Mouse (Mus musculus): ENCODE results near the gene Mnd1.

Mnd1 gene

GRCm38 (mm10) chr3:84157559-84158350 is 2.2 kb upstream of the Mnd1 start:
- DNase-seq = no peak

GRCm38 (mm10) chr3:84157011-84157410 is 1.4 kb upstream of the Mnd1 start:
- no peak for DNase-seq

DNA sequence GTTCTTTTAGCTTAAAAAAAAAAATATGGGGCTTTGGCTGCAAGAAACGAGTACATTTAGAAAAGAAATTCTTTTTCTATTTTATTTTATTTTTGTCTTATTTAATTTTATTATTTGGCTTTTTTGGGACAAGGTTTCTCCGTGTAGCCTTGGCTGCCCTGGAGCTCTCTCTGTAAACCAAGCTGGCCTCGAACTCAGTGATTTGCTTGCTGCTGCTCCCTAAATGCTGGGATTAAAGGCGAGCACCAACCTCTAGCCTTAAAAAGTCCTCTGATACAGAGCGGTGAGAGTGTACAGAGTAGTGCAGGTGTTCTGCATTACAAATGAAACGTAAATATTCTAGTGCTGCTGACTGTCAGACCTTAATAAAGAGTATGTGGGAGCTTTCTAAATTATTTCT is 519 bp upstream of the Mnd1 start:
- DNase-seq = no peak

DNA sequence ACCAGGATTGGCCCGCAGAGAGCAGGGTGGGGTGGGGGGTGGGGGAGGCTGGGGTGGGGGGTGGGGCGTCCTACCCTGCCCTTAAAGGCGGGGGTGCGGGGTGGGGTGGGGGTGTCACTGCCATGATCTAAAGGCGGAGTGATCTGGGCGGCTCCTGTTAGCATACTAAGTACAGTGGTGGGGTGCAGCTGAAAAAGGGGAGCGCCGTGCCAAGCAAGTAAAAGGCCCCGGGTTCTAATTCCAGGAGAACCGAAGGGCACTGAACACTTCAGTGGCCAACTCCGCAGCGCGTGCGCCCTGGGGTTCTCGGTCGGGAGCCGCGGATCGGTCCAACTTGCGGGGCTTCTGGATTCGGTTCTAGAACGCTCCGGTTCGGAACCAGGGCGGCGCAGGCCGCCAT is 440 bp downstream of the Mnd1 start:
- DNase-seq = no peak

DNA sequence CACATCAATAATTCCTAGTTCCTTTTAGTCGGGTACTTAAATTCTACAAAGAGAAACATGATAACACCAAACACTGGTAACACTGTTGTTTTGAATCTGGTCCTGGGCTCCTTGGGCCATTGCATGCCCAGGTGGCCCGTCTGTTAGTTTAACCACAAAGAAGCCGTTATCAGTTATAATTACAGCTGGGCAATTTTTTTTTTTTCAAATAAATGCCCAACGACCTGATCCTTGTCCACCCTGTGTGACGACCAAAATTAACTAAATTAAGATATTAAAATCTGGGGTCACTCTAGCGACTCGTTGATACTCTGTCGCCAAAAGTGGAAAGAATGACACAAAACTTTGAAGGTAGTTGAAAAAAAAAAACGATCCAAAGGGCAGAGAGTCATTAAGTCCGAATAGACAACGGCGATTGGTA is 855 bp downstream of the Mnd1 start:
- no peak for DNase-seq

DNA sequence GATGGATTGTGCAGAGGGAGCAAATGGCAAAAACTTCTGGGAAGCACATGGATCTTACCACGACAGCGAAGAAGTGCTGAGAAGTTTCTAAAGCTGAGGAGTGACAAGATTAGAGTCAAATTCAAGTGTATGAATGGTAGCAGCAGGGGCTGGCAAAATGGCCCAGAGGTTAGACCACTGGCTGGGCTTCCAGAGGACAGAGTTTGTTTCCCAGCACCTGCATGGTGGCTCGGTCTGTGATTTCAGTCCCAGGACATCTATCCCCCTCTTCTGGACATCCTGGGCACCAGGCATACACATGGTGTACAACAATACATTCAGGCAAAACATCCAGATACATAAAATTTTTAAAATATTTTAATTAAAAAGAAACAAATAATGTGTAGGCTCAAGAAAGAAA is 5.8 kb downstream of the Mnd1 start:
- no peak for DNase-seq

DNA sequence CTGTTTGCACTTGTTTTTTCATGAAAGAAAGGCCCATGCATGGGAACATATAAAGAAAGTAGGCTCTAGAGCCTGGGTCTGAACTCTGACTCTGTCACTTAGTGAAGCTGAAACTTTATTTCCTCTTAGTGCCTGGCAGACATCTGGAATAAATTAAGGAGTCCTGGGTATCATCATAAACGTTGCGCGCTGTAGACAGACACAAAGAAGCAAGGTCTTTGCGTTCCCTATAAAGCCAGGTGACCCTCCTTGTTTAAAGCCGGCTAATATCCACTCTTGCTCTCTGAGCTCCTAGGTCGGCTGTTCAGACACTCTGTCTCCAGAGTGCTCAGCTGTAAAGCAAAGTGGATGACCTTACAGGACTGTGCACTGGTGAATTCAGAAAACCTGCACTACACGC is 14.6 kb downstream of the Mnd1 start:
- DNase-seq = no peak

- no peak for DNase-seq
These were observed 19.1 kb downstream of the Mnd1 start for GRCm38 (mm10) chr3:84136509-84136908.

DNA sequence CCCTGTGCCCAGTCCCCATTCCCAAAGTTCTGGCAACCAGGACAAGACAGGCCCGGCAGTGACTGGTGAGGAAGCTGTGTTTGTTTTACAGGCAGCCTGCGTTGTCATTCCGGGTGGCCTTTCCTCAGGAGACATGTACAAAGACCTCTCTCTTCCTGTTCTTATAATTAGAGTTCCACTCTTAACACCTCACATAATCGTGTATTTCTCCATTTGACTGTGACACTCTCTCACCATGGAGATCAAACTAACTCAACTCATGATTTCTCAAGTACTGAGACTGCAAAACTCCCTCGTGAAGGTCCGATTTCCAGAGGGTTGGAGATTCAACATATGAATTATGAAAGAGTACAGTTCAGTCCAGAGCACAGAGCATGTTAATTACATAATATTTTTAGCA is 19.7 kb downstream of the Mnd1 start:
- DNase-seq = no peak

- no peak for DNase-seq
These were observed 20.2 kb downstream of the Mnd1 start for GRCm38 (mm10) chr3:84135387-84135786.

DNA sequence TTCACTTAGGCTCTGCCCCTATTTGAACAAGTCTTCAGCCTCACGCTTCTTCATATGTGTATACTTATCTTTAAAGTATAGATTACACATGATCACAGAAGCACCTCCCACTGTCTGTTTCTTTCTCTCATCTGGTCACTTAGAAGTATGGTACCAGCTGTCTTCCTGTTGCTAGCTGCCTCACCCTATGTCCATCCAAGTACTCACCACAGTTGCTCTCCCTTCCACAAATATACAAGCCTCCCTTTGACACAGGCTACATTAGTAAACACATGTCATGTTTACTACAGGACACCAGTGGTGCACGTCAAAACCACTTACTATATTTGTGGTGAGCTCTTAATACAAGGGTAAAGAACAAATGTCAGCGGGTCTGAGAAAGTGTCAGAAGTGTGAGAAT is 24.2 kb downstream of the Mnd1 start:
- DNase-seq = no peak

GRCm38 (mm10) chr3:84130776-84131175 is 24.8 kb downstream of the Mnd1 start:
- no peak for DNase-seq

GRCm38 (mm10) chr3:84128871-84129870 is 26.4 kb downstream of the Mnd1 start:
- DNase-seq = no peak

GRCm38 (mm10) chr3:84127431-84127830 is 28.2 kb downstream of the Mnd1 start:
- no peak for DNase-seq

- DNase-seq = no peak
These were observed 28.9 kb downstream of the Mnd1 start for GRCm38 (mm10) chr3:84126721-84127120.

DNA sequence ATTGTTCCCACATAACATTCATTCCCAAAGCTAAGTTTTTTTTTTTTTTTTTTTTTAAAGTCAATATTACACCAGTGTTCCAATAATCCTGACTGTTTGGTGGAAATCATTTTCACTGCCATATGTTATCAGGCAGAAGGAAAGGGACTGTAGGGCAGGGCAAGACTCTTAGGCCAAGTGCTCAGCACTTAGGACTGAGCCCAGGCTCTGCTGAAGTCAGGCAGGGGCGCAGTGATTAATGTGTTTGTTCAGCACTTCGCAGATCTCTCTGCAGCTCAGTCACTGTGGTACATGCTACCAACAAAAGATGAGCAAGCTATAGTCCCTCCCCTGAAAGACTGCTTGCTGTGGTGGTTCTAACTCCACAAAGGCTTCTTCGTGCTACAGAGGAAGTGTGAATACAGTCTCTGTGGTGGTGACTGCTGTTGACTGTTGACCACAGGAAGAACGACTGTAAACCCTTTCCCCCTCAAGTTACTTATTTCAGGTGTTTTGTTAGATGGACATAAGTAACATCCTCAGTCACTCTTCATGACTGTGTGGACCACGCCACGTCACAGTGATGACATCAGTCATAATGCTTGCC is 29.8 kb downstream of the Mnd1 start:
- DNase-seq = no peak

GRCm38 (mm10) chr3:84123461-84123860 is 32.1 kb downstream of the Mnd1 start:
- no peak for DNase-seq

DNA sequence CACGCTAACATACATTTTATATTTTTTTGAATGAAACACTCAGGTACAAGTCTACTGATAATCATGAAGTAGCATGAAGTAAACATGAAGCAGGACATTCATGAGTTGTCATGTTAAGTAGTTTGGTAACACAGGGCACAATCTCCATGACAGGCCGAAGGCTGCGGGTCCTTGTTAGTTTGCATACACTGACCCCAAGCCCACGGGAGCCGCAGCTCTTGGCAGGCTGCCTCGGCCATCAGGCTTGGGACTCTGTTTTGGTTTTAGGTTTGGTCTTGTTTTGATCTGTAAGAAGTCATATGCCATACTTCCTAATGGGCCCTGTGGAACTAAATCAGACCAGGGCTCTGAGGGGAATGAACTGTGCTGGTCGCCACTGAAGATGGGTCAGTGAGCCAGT is 36.9 kb downstream of the Mnd1 start:
- no peak for DNase-seq

DNA sequence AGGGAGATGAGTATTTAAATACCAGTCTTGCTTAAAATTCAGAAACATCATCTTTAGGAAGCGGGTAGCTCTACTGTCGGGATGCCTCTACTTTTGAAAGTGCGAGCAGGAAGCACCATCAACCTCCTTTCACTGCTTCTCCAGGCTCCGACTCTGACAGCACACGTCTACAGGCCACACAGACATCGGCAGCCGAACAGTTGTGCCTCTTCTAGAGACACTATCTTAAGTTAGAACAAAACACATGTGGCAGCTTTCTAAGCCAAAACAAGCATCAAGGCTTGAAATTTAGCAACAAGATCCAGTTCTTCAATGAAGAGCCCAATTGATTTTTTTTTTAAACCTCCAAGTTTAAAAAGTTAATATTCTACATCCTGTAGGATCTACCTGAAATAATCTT is 37.4 kb downstream of the Mnd1 start:
- no peak for DNase-seq

GRCm38 (mm10) chr3:84108614-84109013 is 47.0 kb downstream of the Mnd1 start:
- DNase-seq = no peak

DNA sequence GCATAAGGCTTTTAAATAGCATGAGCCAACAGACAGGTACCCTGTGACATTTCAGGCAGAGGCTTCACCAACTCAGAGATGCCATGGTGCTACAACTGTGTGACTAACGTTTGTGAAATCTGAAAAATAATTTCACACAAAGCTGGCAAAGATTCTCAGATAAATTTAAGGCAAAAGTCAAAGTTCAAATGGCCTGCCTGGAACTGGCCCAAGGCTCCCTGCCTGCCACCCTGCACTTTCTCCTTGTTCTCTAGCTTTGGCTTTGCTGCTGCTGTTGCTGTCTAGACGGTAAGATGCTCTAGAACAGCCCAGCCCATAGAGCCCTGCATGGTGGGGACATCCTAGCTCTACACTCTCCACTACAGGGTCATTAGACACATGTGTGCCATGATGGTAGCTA is 49.5 kb downstream of the Mnd1 start:
- DNase-seq = no peak

DNA sequence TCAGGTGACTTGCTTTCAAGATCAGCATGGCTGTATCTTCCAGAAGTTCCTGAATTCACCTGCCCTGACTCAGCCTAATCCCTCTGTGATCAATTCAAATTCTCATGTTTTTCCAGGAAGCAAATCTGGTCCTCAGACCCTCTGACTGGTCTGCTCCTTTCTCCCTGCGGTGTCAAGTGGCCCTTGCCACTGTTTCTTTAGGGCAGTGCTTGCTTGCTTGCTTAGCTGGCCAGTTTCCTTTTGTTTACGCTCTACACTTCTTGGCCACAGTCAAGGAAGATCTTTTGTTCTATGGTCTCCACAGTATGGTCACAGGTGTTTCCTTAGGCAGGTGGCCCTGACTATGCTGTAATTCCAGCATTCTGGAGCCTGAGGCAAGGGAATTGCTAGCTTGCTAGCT is 52.0 kb downstream of the Mnd1 start:
- no peak for DNase-seq

- DNase-seq = no peak
These were observed 62.7 kb downstream of the Mnd1 start for GRCm38 (mm10) chr3:84092875-84093274.

DNA sequence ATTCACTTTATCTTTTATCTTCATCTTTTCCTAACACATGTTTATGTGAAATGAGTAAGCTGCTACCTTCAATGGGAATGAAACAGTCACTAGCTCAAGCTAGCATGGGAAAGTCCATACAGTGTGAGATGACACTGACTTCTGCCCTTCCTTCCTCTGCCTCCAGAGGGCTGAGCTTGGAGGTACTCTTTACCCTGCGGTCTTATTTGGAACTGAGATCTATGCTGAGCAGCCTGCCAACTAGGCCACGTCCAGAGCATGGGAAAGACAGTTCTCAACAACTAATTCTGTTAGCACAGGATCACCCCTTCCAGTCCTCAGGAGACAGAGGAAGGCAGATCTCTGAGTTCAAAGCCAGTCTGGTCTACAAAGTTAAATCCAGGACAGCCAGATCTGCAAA is 64.6 kb downstream of the Mnd1 start:
- no peak for DNase-seq

Measured in cerebellum, adult 9-11 months (tissue).